Mouse (Mus musculus) limb, embryonic 14.5 days (tissue): ENCODE measurements around the gene Cnot1. TPM values are rescaled to one million over a fixed set of nuclear protein-coding genes. Genes with fewer than 3 reads are reported as not detected.
"Not testable (repeated sequence)": the region's sequence is repeated elsewhere in the genome, so short reads cannot be mapped to it uniquely, and the experiment has no call there.

Experiments used
- ATAC-seq: fragments of 200-750 bp; cut with Nextera tagmentation; 2 replicates; pipeline ENCODE4 v1.8.0; 2017; ENCODE audit warnings: low read depth, moderate number of reproducible peaks, moderate TSS enrichment; ENCODE audit not compliant: low FRiP score
- DNase-seq: peaks from one replicate; pipeline ENCODE4 v3.0.0-alpha.2; 2015; ENCODE audit warnings: low spot score
- H3K27ac ChIP-seq: fragments of 300-500 bp; sonication (generic); replicated peaks from 2 replicates; pipeline ENCODE4 v1.5.1; 2014; ENCODE audit warnings: low read depth, mild to moderate bottlenecking, low read length, moderate library complexity, mixed read lengths
- H3K27me3 ChIP-seq: fragments of 300-500 bp; sonication (generic); 2 replicates; pipeline ENCODE4 v1.6.1; 2014; ENCODE audit warnings: low read length, mixed read lengths; ENCODE audit not compliant: control insufficient read depth, insufficient read depth
- H3K36me3 ChIP-seq: fragments of 300-500 bp; sonication (generic); 2 replicates; pipeline ENCODE4 v1.6.1; 2014; ENCODE audit warnings: mild to moderate bottlenecking, low read length, moderate library complexity, mixed read lengths; ENCODE audit not compliant: control insufficient read depth, insufficient read depth
- H3K4me1 ChIP-seq: fragments of 300-500 bp; sonication (generic); 2 replicates; pipeline ENCODE4 v1.6.1; 2014; ENCODE audit warnings: antibody characterized with exemption, low read length, mixed read lengths; ENCODE audit not compliant: control insufficient read depth, insufficient read depth
- H3K4me2 ChIP-seq: fragments of 300-500 bp; sonication (generic); replicated peaks from 2 replicates; pipeline ENCODE4 v1.6.1; 2014; ENCODE audit warnings: low read depth, mild to moderate bottlenecking, low read length, moderate library complexity; ENCODE audit not compliant: severe bottlenecking
- H3K4me3 ChIP-seq: fragments of 300-500 bp; sonication (generic); replicated peaks from 2 replicates; pipeline ENCODE4 v1.5.1; 2014; ENCODE audit warnings: low read length
- H3K9ac ChIP-seq: fragments of 300-500 bp; sonication (generic); 2 replicates; pipeline ENCODE4 v1.6.1; 2014; ENCODE audit warnings: mild to moderate bottlenecking, low read depth, low read length, moderate library complexity; ENCODE audit not compliant: severe bottlenecking
- H3K9me3 ChIP-seq: fragments of 300-500 bp; sonication (generic); 2 replicates; pipeline ENCODE4 v1.6.1; 2016; ENCODE audit warnings: low read length; ENCODE audit not compliant: control insufficient read depth
- POLR2A ChIP-seq: fragments of 200-500 bp; IDR thresholded peaks from 2 replicates; pipeline ENCODE4 v1.8.0; 2012; ENCODE audit warnings: inconsistent platforms, mild to moderate bottlenecking, moderate library complexity, borderline replicate concordance; ENCODE audit not compliant: insufficient read depth, insufficient read length; ENCODE audit errors: extremely low read depth
- WGBS: fragments of 180-500 bp; shearing (Covaris S2); extraction: QIAGEN DNeasy Blood & Tissue Kit; methylation state at CpG from one replicate; pipeline ENCODE4 v1.1.7; 2014; 5-methylcytosine and 5-hydroxymethylcytosine counted together
- polyA plus RNA-seq, 2 experiments: library from polyadenylated mRNA; depleted of rRNA in 1 of 2; stranded (reverse) in 1 of 2; unstranded in 1 of 2; fragments of >200 nt; fragmentation: Nextera tagmentation in 1 of 2; extraction: Ambion mirVana in 1 of 2; gene quantifications; 2 replicates each; pipeline versions ENCODE4 v1.2.1 to v1.2.3; 2012 to 2014

Gene Cnot1
- polyA plus RNA-seq, 2 experiments = 84.1 to 110 TPM

DNA sequence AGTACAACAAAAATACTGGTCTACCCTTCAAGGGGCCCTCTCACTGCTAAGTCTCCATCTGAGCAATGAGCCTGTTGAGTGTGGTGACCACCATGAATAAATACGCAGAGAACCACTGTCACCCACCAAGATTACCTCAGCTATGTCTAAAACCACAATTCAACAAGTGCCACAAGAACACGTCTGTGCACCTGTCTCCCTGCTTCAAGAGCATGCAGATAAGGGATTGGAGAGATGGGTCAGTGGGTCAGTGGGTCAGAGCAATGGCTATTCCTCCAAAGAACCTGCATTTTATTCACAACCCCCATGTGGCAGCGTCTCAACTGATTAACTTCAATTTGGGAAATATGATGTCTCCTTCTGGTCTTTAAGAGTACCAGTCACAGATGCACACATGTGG, 6.9 kb downstream of the Cnot1 start:
- Histone ChIP-seq H3K36me3 (peaks cover 18% of the 10 kb centered on the region), H3K9me3 (no peaks in the 10 kb centered on the region), H3K4me1 (peaks cover 5% of the 10 kb centered on the region), H3K9ac (no peak overlapping the region), H3K27ac (no peak overlapping the region), H3K27me3 (no peaks in the 10 kb centered on the region), H3K4me3 (no peak overlapping the region), H3K4me2 (no peak overlapping the region)
- DNase-seq (no peak), ATAC-seq (no peak)
- no peak for TF ChIP-seq POLR2A
- 90% methylated on average over 3 of the region's 3 CpGs for WGBS

DNA sequence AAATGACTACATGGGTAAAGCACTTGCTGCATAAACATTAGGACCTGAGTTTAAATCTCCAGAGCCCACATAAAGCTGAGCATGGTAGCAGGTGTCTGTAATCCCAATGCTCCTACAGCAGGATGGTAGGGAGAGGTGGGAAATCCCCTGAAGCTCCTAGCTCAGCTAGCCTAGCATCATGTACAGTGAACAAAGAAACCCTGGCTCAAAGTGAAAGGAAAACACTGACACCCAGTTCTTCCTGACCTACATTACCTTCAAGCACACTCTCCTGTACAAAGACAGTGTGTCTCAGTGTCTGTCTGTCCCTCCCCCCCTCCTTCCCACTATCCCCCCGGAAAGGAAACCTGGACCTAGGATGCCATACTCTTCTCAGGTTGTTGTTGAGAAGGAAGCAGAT, 7.4 kb downstream of the Cnot1 start:
- DNase-seq = no peak
- no peak for TF ChIP-seq POLR2A
- no peak overlapping the region for H3K4me3 ChIP-seq
- no peak for ATAC-seq
- no peak overlapping the region for H3K4me2 ChIP-seq
- no peaks in the 10 kb centered on the region for H3K27me3 ChIP-seq
- no peaks in the 10 kb centered on the region for H3K9me3 ChIP-seq
- H3K4me1 ChIP-seq = peaks cover under 1% of the 10 kb centered on the region; the same call in 1 of the 2 replicates
- no peak overlapping the region for H3K9ac ChIP-seq
- WGBS = 100% methylated on average over 1 of the region's 1 CpGs
- H3K36me3 ChIP-seq = peaks cover 18% of the 10 kb centered on the region
- H3K27ac ChIP-seq = no peak overlapping the region

DNA sequence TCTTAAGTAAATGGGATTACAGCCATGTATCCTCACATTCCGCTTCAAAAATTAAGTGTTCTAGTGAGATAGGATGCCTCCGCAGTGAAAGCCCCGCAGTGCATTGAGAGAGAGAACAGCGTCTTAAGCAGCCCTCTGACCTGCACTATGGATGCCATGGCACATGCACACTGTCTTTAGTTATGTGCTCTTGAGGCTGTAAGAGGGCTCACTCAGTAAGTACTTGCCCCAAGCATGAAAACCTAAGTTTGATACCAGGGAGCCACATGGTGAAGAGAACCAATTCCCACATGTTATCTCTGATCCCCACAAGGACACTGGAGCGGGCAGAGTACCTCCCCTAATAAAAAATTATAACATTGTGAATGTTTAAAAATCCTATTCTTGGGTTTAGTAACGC, 8.1 kb downstream of the Cnot1 start:
- no peak for DNase-seq
- no peak overlapping the region for H3K4me3 ChIP-seq
- H3K27me3 ChIP-seq = no peaks in the 10 kb centered on the region
- no peaks in the 10 kb centered on the region for H3K9me3 ChIP-seq
- peaks cover 18% of the 10 kb centered on the region for H3K36me3 ChIP-seq
- no peak for TF ChIP-seq POLR2A
- no peak overlapping the region for H3K9ac ChIP-seq
- H3K27ac ChIP-seq = no peak overlapping the region
- no peaks in the 10 kb centered on the region for H3K4me1 ChIP-seq
- ATAC-seq = no peak
- WGBS = 91% methylated on average over 6 of the region's 6 CpGs
- H3K4me2 ChIP-seq = no peak overlapping the region

DNA sequence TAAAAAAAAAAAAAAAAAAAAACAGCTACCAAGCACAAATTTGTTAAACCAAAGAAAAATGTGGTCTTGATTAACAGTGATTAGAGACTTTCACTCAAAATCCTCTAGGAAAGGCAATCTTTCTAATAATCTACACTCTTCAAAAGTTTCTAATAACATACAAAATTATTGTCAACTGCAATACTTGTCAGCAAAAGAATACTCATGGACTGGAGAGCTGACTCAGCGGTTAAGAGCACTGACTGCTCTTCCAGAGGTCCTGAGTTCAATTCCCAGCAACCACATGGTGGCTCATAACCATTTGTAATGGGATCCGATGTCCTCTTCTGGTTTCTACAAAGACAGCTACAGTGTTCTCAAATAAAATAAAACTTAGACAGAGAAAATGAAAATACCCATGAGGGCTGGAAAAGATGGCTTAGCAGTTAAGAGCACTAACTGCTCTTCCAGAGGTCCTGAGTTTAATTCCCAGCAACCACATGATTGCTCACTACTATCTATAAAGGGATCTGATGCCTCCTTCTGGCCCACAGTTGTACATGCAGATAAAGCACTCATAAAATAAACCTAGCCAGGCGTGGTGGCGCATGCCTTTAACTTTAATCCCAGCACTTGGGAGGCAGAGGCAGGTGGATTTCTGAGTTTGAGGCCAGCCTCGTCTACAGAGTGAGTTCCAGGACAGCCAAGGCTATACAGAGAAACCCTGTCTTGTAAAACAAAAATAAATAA, 11.8 kb downstream of the Cnot1 start:
- WGBS = 91% methylated on average over 5 of the region's 5 CpGs
- H3K36me3 ChIP-seq = 0 out of 2 replicates have a peak, but pooled peaks cover 11% of the 10 kb centered on the region
- H3K4me3 ChIP-seq, ATAC-seq, DNase-seq, H3K4me2 ChIP-seq, H3K4me1 ChIP-seq, H3K27ac ChIP-seq, H3K9me3 ChIP-seq, H3K27me3 ChIP-seq, H3K9ac ChIP-seq: not testable (repeated sequence)

DNA sequence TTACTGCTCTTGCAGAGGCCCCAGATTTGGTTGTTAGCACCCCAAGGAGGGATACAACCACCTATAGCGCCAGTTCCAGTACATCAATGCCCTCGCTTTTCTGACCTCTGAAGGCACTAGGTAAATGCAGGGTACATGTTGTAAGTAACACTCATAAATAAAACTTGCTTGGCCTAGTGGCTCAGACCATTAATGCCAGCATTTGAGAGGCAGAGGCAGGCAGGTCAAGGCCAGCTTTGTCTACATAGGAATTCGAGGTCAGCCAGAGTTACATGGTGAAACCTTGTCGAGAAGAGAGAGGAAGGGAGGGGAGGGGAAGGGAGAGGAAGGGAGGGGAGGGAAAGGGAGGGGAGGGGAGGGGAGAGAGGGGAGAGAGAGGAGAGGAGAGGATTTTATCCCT, 21.7 kb downstream of the Cnot1 start:
- Histone ChIP-seq H3K4me1 (no peaks in the 10 kb centered on the region), H3K9me3 (no peaks in the 10 kb centered on the region), H3K36me3 (peaks cover 68% of the 10 kb centered on the region), H3K4me2 (no peak overlapping the region), H3K4me3 (no peak overlapping the region), H3K9ac (no peak overlapping the region), H3K27ac (no peak overlapping the region), H3K27me3 (no peaks in the 10 kb centered on the region)
- WGBS = 89% methylated on average over 4 of the region's 4 CpGs
- DNase-seq = no peak
- no peak for TF ChIP-seq POLR2A
- ATAC-seq = no peak
